Mouse (Mus musculus) erythroblast, embryonic 14.5 days (primary cell): ENCODE data around the gene Rab29. TPM values are rescaled to one million over a fixed set of nuclear protein-coding genes. Genes with fewer than 3 reads are reported as not detected.
A peak's percentile ranks its signal among the peaks of the same experiment; 100 is the strongest.

ENCODE experiments used
- H3K27me3 ChIP-seq: 2 replicates; pipeline ENCODE4 v1.6.1; 2012; ENCODE audit warnings: inconsistent platforms; ENCODE audit not compliant: control insufficient read depth
- H3K36me3 ChIP-seq: 2 replicates; pipeline ENCODE4 v1.6.1; 2012; ENCODE audit warnings: mild to moderate bottlenecking, inconsistent platforms; ENCODE audit not compliant: control insufficient read depth
- H3K4me1 ChIP-seq: 2 replicates; pipeline ENCODE4 v1.6.1; 2012; ENCODE audit warnings: inconsistent platforms; ENCODE audit not compliant: control insufficient read depth
- H3K4me3 ChIP-seq: replicated peaks from 2 replicates; pipeline ENCODE3; 2012; ENCODE audit warnings: moderate library complexity, mild to moderate bottlenecking, inconsistent platforms
- H3K9me3 ChIP-seq: 2 replicates; pipeline ENCODE4 v1.6.1; 2012; ENCODE audit warnings: low read length, inconsistent platforms, mixed read lengths; ENCODE audit not compliant: control insufficient read depth
- GATA1 ChIP-seq: IDR thresholded peaks from 2 replicates; pipeline ENCODE4 v1.6.1; 2012; ENCODE audit warnings: low read length, inconsistent platforms, mixed read lengths
- TAL1 ChIP-seq: IDR thresholded peaks from 3 replicates; pipeline ENCODE4 v1.6.1; 2012; ENCODE audit warnings: low read length, inconsistent platforms, mixed read lengths
- polyA plus RNA-seq: library from polyadenylated mRNA; stranded (reverse); fragments of >175 nt; gene quantifications from 2 replicates; pipeline ENCODE4 v1.2.3, GENCODE M21; 2012

Rab29 gene
- polyA plus RNA-seq, 1 experiment, result 0.15 TPM

- H3K4me1 ChIP-seq, result peaks cover 24% of the 10 kb centered on the region
These were observed 39.2 kb upstream of the Rab29 start for GRCm38 (mm10) chr1:131827787-131828258.

GRCm38 (mm10) chr1:131828297-131829126 lies 38.5 kb upstream of the Rab29 start:
- H3K27me3 ChIP-seq, result peaks cover 11% of the 10 kb centered on the region
- no peaks in the 10 kb centered on the region; the same call in 1 of the 2 replicates for H3K36me3 ChIP-seq
- no peak for TF ChIP-seq GATA1
- no peak for TF ChIP-seq TAL1
- H3K9me3 ChIP-seq, result no peaks in the 10 kb centered on the region
- H3K4me1 ChIP-seq, result peaks cover 24% of the 10 kb centered on the region
- H3K4me3 ChIP-seq, result peak overlapping the region; percentile 82

More at GRCm38 (mm10) chr1:131827787-131828258, 39.2 kb upstream of the Rab29 start:
- Histone ChIP-seq H3K36me3 (no peaks in the 10 kb centered on the region; the same call in 1 of the 2 replicates), H3K27me3 (peaks cover 11% of the 10 kb centered on the region), H3K4me3 (peak overlapping the region; percentile 82), H3K9me3 (no peaks in the 10 kb centered on the region)
- TF ChIP-seq TAL1, result no peak
- no peak for TF ChIP-seq GATA1

GRCm38 (mm10) chr1:131829279-131829678 lies 37.7 kb upstream of the Rab29 start:
- H3K9me3 ChIP-seq, result no peaks in the 10 kb centered on the region
- peaks cover 11% of the 10 kb centered on the region for H3K27me3 ChIP-seq
- H3K36me3 ChIP-seq, result no peaks in the 10 kb centered on the region; the same call in 1 of the 2 replicates
- TF ChIP-seq TAL1 (no peak), GATA1 (no peak)
- peaks cover 24% of the 10 kb centered on the region for H3K4me1 ChIP-seq
- no peak overlapping the region for H3K4me3 ChIP-seq

- Histone ChIP-seq H3K36me3 (no peaks in the 10 kb centered on the region; the same call in 1 of the 2 replicates), H3K4me3 (no peak overlapping the region), H3K27me3 (peaks cover 11% of the 10 kb centered on the region), H3K4me1 (peaks cover 24% of the 10 kb centered on the region), H3K9me3 (no peaks in the 10 kb centered on the region)
- TF ChIP-seq TAL1 (no peak), GATA1 (no peak)
These were observed 36.5 kb upstream of the Rab29 start for GRCm38 (mm10) chr1:131830561-131830960.

GRCm38 (mm10) chr1:131830971-131831641 lies 35.9 kb upstream of the Rab29 start:
- Histone ChIP-seq H3K4me1 (peaks cover 24% of the 10 kb centered on the region), H3K9me3 (no peaks in the 10 kb centered on the region), H3K27me3 (peaks cover 9% of the 10 kb centered on the region), H3K4me3 (no peak overlapping the region), H3K36me3 (no peaks in the 10 kb centered on the region; the same call in 1 of the 2 replicates)
- TF ChIP-seq TAL1 (no peak), GATA1 (no peak)

GRCm38 (mm10) chr1:131837035-131837434 lies 30.0 kb upstream of the Rab29 start:
- H3K27me3 ChIP-seq, result no peaks in the 10 kb centered on the region
- H3K4me3 ChIP-seq, result no peak overlapping the region
- no peaks in the 10 kb centered on the region for H3K4me1 ChIP-seq
- H3K9me3 ChIP-seq, result no peaks in the 10 kb centered on the region
- TF ChIP-seq GATA1 (no peak), TAL1 (no peak)
- peaks cover 5% of the 10 kb centered on the region; the same call in 1 of the 2 replicates for H3K36me3 ChIP-seq

- TF ChIP-seq GATA1, result no peak
- no peak for TF ChIP-seq TAL1
- Histone ChIP-seq H3K36me3 (peaks cover 5% of the 10 kb centered on the region; the same call in 1 of the 2 replicates), H3K4me1 (no peaks in the 10 kb centered on the region), H3K4me3 (no peak overlapping the region), H3K27me3 (no peaks in the 10 kb centered on the region), H3K9me3 (no peaks in the 10 kb centered on the region)
These were observed 28.5 kb upstream of the Rab29 start for GRCm38 (mm10) chr1:131838542-131838941.

GRCm38 (mm10) chr1:131839279-131839678 lies 27.7 kb upstream of the Rab29 start:
- Histone ChIP-seq H3K4me1 (no peaks in the 10 kb centered on the region), H3K4me3 (no peak overlapping the region), H3K9me3 (no peaks in the 10 kb centered on the region), H3K36me3 (peaks cover 5% of the 10 kb centered on the region), H3K27me3 (no peaks in the 10 kb centered on the region)
- TF ChIP-seq GATA1 (no peak), TAL1 (no peak)

GRCm38 (mm10) chr1:131842221-131842620 lies 24.8 kb upstream of the Rab29 start:
- no peak for TF ChIP-seq TAL1
- no peak for TF ChIP-seq GATA1
- Histone ChIP-seq H3K36me3 (peaks cover 5% of the 10 kb centered on the region), H3K4me1 (no peaks in the 10 kb centered on the region), H3K27me3 (no peaks in the 10 kb centered on the region), H3K9me3 (no peaks in the 10 kb centered on the region), H3K4me3 (no peak overlapping the region)
